Mouse (Mus musculus) kidney, postnatal 0 days (tissue): Measurements from ENCODE around the gene P2ry4. TPM values are rescaled to one million over a fixed set of nuclear protein-coding genes. Genes with fewer than 3 reads are reported as not detected.

Experiments
- ATAC-seq: fragments of 200-750 bp; cut with Nextera tagmentation; replicated peaks from 2 replicates; pipeline ENCODE4 v1.8.0; 2017; ENCODE audit warnings: low read depth, moderate number of reproducible peaks, moderate TSS enrichment, moderate library complexity; ENCODE audit not compliant: low FRiP score
- DNase-seq: peaks from one replicate; pipeline ENCODE4 v3.0.0-alpha.2; 2016; ENCODE audit warnings: low spot score
- H3K27ac ChIP-seq: fragments of 300-500 bp; sonication (generic); 2 replicates; pipeline ENCODE4 v1.5.1; 2014; ENCODE audit warnings: mild to moderate bottlenecking
- H3K27me3 ChIP-seq: fragments of 300-500 bp; sonication (generic); 2 replicates; pipeline ENCODE4 v1.6.1; 2014; ENCODE audit warnings: low read length, mixed read lengths; ENCODE audit not compliant: insufficient read depth
- H3K36me3 ChIP-seq: fragments of 300-500 bp; sonication (generic); 2 replicates; pipeline ENCODE4 v1.6.1; 2014; ENCODE audit warnings: low read length, mixed read lengths; ENCODE audit not compliant: insufficient read depth
- H3K4me1 ChIP-seq: fragments of 300-500 bp; sonication (generic); replicated peaks from 2 replicates; pipeline ENCODE4 v1.6.1; 2014; ENCODE audit warnings: antibody characterized with exemption, low read length, mixed read lengths; ENCODE audit not compliant: insufficient read depth
- H3K4me2 ChIP-seq: fragments of 300-500 bp; sonication (generic); 2 replicates; pipeline ENCODE4 v1.6.1; 2014; ENCODE audit warnings: mild to moderate bottlenecking, low read length, moderate library complexity, mixed read lengths
- H3K4me3 ChIP-seq: fragments of 300-500 bp; sonication (generic); replicated peaks from 2 replicates; pipeline ENCODE4 v1.5.1; 2014; ENCODE audit warnings: low read depth, low read length
- H3K9ac ChIP-seq: fragments of 300-500 bp; sonication (generic); 2 replicates; pipeline ENCODE4 v1.6.1; 2014; ENCODE audit warnings: low read depth, low read length
- H3K9me3 ChIP-seq: fragments of 300-500 bp; sonication (generic); replicated peaks from 2 replicates; pipeline ENCODE4 v1.6.1; 2016; ENCODE audit warnings: low read length, inconsistent platforms, mixed read lengths
- CTCF ChIP-seq: IDR thresholded peaks from 2 replicates; pipeline ENCODE4 v1.5.1; 2016; ENCODE audit warnings: antibody characterized with exemption, low read depth, mild to moderate bottlenecking, moderate library complexity
- WGBS: fragments of 180-500 bp; shearing (Covaris S2); extraction: QIAGEN DNeasy Blood & Tissue Kit; methylation state at CpG from one replicate; pipeline ENCODE4 v1.1.7; 2014; 5-methylcytosine and 5-hydroxymethylcytosine counted together
- polyA plus RNA-seq: library from polyadenylated mRNA; unstranded; fragments of >200 nt; fragmentation: Nextera tagmentation; extraction: Ambion mirVana; gene quantifications from 2 replicates; pipeline ENCODE4 v1.2.1, GENCODE M21; 2015

Gene P2ry4
- polyA plus RNA-seq, 1 experiment from 2014 or later = not detected

DNA sequence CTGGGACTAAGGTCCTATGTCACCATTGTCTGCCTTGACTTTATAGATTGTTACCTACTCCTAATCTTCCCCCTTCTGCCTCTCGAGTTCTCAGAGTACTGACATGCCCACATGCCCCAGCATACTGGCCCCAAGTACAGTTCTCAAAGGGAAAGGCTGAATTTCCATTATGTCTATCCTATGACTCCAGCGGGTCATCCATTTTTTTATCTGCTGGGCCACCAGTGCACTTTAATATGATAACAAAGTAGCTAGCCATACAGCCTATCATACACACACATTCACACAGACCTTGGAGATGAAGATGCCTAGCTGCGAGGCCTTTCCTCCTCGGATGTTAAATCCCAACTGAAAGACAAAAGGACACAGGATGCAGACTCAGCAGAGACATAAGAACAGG lies 29.6 kb upstream of the P2ry4 start:
- WGBS = 94% methylated on average over 4 of the region's 4 CpGs
- no peak for ATAC-seq
- Histone ChIP-seq H3K9ac (no peak overlapping the region), H3K9me3 (no peaks in the 10 kb centered on the region), H3K4me3 (no peak overlapping the region), H3K27me3 (no peaks in the 10 kb centered on the region), H3K36me3 (no peaks in the 10 kb centered on the region), H3K4me1 (no peaks in the 10 kb centered on the region), H3K4me2 (no peak overlapping the region), H3K27ac (no peak overlapping the region)
- DNase-seq = no peak
- no peak for TF ChIP-seq CTCF

DNA sequence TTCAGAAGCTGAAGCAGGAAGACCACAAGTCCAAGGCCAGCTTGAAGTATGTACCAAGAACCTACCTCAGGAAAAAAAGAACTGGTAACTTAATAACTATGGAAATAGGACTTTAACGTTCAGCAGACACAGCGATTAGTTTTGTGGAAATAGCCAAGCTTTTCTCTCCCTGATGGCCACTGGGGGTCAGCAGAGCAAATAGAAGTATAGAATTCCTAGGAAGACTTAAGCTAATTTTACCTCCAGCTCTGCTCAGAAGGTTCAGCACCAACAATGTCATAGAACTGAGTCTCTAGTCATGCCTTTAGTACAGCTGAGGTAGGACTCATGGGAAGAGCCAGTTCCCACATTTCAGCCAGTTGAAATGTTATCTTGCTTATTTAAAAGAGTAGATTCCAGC lies 26.7 kb upstream of the P2ry4 start:
- whole genome bisulfite sequencing = 59% methylated on average over 2 of the region's 2 CpGs
- peak; percentile 22 for DNase-seq
- H3K27me3 ChIP-seq = no peaks in the 10 kb centered on the region
- H3K27ac ChIP-seq = no peak overlapping the region
- H3K4me3 ChIP-seq = no peak overlapping the region
- no peaks in the 10 kb centered on the region for H3K4me1 ChIP-seq
- no peaks in the 10 kb centered on the region for H3K36me3 ChIP-seq
- H3K9ac ChIP-seq = no peak overlapping the region
- peak; percentile 46; the same call in 1 of the 2 replicates for TF ChIP-seq CTCF
- no peak for ATAC-seq
- H3K9me3 ChIP-seq = no peaks in the 10 kb centered on the region
- H3K4me2 ChIP-seq = no peak overlapping the region

DNA sequence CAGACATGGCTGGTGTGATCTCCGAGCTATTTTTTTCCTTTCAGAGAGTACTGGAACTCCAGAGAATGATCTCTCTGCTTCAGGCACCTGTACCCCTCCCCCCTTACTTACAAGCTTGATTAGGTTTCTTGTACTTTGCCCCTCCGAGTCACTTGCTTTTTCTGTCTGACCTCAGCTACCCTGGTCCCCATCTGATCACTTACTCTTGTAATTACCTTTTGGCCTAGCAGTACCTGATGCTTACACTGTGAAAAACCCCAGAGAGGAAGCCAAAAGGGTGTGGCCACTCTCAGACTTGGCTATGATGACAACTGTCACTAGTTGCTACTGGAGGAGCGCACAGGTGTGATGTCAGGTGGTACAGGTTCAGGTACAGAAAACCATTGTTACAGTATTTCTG lies 23.8 kb upstream of the P2ry4 start:
- DNase-seq = peak; percentile 2
- WGBS = 48% methylated on average over 3 of the region's 3 CpGs
- Histone ChIP-seq H3K36me3 (no peaks in the 10 kb centered on the region), H3K27me3 (no peaks in the 10 kb centered on the region), H3K4me3 (no peak overlapping the region), H3K9ac (no peak overlapping the region), H3K4me1 (no peaks in the 10 kb centered on the region), H3K4me2 (no peak overlapping the region), H3K27ac (no peak overlapping the region), H3K9me3 (no peaks in the 10 kb centered on the region)
- ATAC-seq = 0 out of 2 replicates have a peak, but pooled peaks have one; percentile 36
- no peak for TF ChIP-seq CTCF

DNA sequence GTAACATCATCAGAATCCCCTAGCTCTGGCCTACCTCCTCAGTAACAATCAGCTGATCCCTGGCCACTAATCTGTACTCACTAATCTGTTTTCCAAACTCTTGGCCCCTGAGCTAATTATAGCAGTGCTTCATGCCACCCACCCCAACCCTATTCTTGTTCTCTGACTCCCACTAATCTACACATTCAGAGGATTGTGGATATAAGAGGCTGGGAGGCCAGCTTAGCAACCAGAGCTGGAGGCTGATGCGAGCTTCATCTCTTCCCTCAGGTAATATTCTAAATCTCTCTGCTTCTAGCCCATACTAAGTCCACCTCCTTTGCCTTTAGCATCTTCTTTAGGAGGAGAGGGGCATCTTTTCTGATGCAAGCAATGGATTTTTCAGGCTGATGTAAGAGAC lies 10.6 kb upstream of the P2ry4 start, which contains the start of gene Arr3:
Gene Arr3 (plus strand): TSS at position 184 of the 400 bp plus-strand sequence.
- Histone ChIP-seq H3K4me2 (no peak within 1 kb of the TSS), H3K9ac (no peak within 1 kb of the TSS), H3K4me1 (no peaks in the 10 kb centered on the region), H3K27ac (no peak within 1 kb of the TSS), H3K4me3 (no peak within 1 kb of the TSS), H3K9me3 (no peaks in the 10 kb centered on the region), H3K27me3 (no peaks in the 10 kb centered on the region), H3K36me3 (no peaks in the 10 kb centered on the region)
- DNase-seq = no peak
- no peak for ATAC-seq
- TF ChIP-seq CTCF = no peak
- WGBS = 81% methylated on average over 1 of the region's 1 CpGs

DNA sequence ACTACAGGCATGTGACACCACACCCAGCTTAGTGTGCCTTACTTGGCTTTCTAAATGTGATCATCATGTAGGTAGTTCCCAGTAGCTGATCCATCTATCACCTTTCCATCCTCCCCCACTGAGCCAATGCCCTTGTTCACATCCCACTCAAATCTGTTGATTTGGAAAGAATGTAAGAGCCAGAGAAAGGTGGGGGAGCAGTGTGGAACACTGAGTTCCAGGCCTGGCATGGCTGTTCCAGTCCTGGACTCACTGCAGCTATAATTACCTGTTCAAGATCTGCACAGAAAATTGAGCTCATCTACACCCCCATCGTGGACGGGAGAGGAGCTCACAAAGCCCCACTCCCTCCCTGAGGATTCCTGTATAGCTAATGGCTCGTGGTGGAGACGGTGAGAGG lies 5.1 kb upstream of the P2ry4 start:
- H3K36me3 ChIP-seq = no peaks in the 10 kb centered on the region
- 65% methylated on average over 4 of the region's 4 CpGs for WGBS
- no peak for ATAC-seq
- no peak for TF ChIP-seq CTCF
- no peaks in the 10 kb centered on the region for H3K9me3 ChIP-seq
- H3K4me3 ChIP-seq = no peak overlapping the region
- H3K4me1 ChIP-seq = no peaks in the 10 kb centered on the region
- DNase-seq = no peak
- H3K27me3 ChIP-seq = no peaks in the 10 kb centered on the region
- no peak overlapping the region for H3K4me2 ChIP-seq
- H3K9ac ChIP-seq = no peak overlapping the region
- no peak overlapping the region for H3K27ac ChIP-seq

DNA sequence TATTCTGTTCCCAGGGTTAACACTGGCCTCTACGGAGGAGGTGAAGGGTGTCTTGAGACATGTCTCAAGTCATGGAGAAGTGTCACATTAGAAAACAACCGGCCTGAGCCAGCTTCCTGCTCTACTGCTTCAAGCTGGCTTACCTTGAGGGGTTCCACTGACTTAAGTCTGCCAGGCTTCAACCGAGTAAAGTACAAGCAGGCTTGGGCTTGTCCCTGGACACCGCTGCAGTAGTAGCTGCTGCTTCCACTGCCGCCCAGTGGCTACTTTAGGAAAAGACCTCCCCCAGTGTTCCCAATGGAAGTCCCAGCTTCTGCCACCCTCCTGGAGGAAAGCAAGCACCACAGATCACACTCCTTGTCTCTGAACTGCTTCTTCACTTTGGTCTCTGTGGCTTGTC lies 2.8 kb upstream of the P2ry4 start:
- no peak overlapping the region for H3K4me3 ChIP-seq
- H3K9me3 ChIP-seq = no peaks in the 10 kb centered on the region
- ATAC-seq (peak; percentile 46; the same call in 1 of the 2 replicates), DNase-seq (peak; percentile 55)
- H3K27ac ChIP-seq = no peak overlapping the region
- no peak overlapping the region for H3K9ac ChIP-seq
- no peaks in the 10 kb centered on the region for H3K36me3 ChIP-seq
- H3K4me2 ChIP-seq = no peak overlapping the region
- H3K4me1 ChIP-seq = no peaks in the 10 kb centered on the region
- 27% methylated on average over 5 of the region's 5 CpGs for WGBS
- H3K27me3 ChIP-seq = no peaks in the 10 kb centered on the region
- TF ChIP-seq CTCF = peak; percentile 59

DNA sequence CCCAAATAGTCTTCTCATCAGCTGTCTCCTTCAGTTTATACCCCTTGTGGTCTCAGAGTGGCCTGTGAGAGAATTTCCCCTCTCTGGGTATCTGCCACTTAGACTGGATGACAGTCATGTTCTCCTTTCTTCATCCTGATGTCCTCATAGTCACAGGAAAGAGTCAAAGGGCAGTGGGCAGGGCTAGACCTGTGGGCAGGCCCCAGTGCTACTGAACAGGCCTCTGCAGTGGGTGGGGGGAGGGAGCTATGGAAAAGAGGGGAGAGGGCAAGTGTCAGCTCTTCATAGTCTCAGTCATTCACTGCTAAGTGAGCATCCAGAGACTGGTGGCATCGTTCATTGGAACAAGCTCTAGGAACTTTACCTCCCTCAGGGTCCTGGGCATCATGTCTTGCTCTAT lies 22.7 kb downstream of the P2ry4 start, which contains the start of gene Awat1:
Gene Awat1 (plus strand): TSS at position 301 of the 400 bp plus-strand sequence.
- no peaks in the 10 kb centered on the region for H3K36me3 ChIP-seq
- no peak for DNase-seq
- WGBS = 90% methylated on average over 1 of the region's 1 CpGs
- H3K4me1 ChIP-seq = no peaks in the 10 kb centered on the region
- no peaks in the 10 kb centered on the region for H3K27me3 ChIP-seq
- no peak within 1 kb of the TSS for H3K4me2 ChIP-seq
- H3K9ac ChIP-seq = no peak within 1 kb of the TSS
- H3K4me3 ChIP-seq = no peak within 1 kb of the TSS
- no peaks in the 10 kb centered on the region for H3K9me3 ChIP-seq
- TF ChIP-seq CTCF = no peak
- ATAC-seq = no peak
- H3K27ac ChIP-seq = no peak within 1 kb of the TSS
